Mouse (Mus musculus) neural tube, embryonic 12.5 days (tissue): ENCODE measurements around the gene Wbp1l. TPM values are rescaled to one million over a fixed set of nuclear protein-coding genes. Genes with fewer than 3 reads are reported as not detected.

Experiments used
- ATAC-seq: fragments of 200-750 bp; cut with Nextera tagmentation; 2 replicates; pipeline ENCODE4 v1.8.0; 2017; ENCODE audit warnings: low read depth, mild to moderate bottlenecking, moderate TSS enrichment, moderate library complexity; ENCODE audit not compliant: low FRiP score
- H3K27ac ChIP-seq: fragments of 300-500 bp; sonication (generic); 2 replicates; pipeline ENCODE4 v1.5.1; 2016
- H3K27me3 ChIP-seq: fragments of 300-500 bp; sonication (generic); replicated peaks from 2 replicates; pipeline ENCODE4 v1.6.1; 2016; ENCODE audit warnings: mild to moderate bottlenecking
- H3K36me3 ChIP-seq: fragments of 300-500 bp; sonication (generic); 2 replicates; pipeline ENCODE4 v1.6.1; 2016; ENCODE audit warnings: mild to moderate bottlenecking
- H3K4me1 ChIP-seq: fragments of 300-500 bp; sonication (generic); 2 replicates; pipeline ENCODE4 v1.6.1; 2016
- H3K4me2 ChIP-seq: fragments of 300-500 bp; sonication (generic); replicated peaks from 2 replicates; pipeline ENCODE4 v1.6.1; 2016; ENCODE audit warnings: mild to moderate bottlenecking
- H3K4me3 ChIP-seq: fragments of 300-500 bp; sonication (generic); 2 replicates; pipeline ENCODE4 v1.5.1; 2016
- H3K9ac ChIP-seq: fragments of 300-500 bp; sonication (generic); 2 replicates; pipeline ENCODE4 v1.6.1; 2016; ENCODE audit warnings: mild to moderate bottlenecking
- H3K9me3 ChIP-seq: fragments of 300-500 bp; sonication (generic); 2 replicates; pipeline ENCODE4 v1.6.1; 2016; ENCODE audit warnings: mild to moderate bottlenecking
- WGBS: fragments of 180-500 bp; shearing (Covaris S2); methylation state at CpG from one replicate; pipeline ENCODE4 v1.1.7; 2016; 5-methylcytosine and 5-hydroxymethylcytosine counted together
- polyA plus RNA-seq: library from polyadenylated mRNA; unstranded; fragments of >200 nt; fragmentation: Nextera tagmentation; extraction: Ambion mirVana; gene quantifications from 2 replicates; pipeline ENCODE4 v1.2.1, GENCODE M21; 2016

The Wbp1l gene
- polyA plus RNA-seq, 1 experiment from 2014 or later, result 54.8 TPM

- no peak for ATAC-seq
- no peaks in the 10 kb centered on the region for H3K9me3 ChIP-seq
- H3K27me3 ChIP-seq, result no peaks in the 10 kb centered on the region
- no peak overlapping the region for H3K27ac ChIP-seq
- no peaks in the 10 kb centered on the region for H3K4me1 ChIP-seq
- no peak overlapping the region for H3K4me3 ChIP-seq
- no peak overlapping the region for H3K9ac ChIP-seq
- no peak overlapping the region for H3K4me2 ChIP-seq
- WGBS, result 94% methylated on average over 21 of the region's 21 CpGs
- H3K36me3 ChIP-seq, result peaks cover 55% of the 10 kb centered on the region
These were observed 57.4 kb downstream of the Wbp1l start for GRCm38 (mm10) chr19:46656151-46656840.

GRCm38 (mm10) chr19:46657339-46658020 is 58.6 kb downstream of the Wbp1l start:
- Histone ChIP-seq H3K4me1 (no peaks in the 10 kb centered on the region; the same call in 1 of the 2 replicates), H3K9ac (no peak overlapping the region), H3K4me3 (no peak overlapping the region), H3K27ac (no peak overlapping the region), H3K27me3 (no peaks in the 10 kb centered on the region), H3K9me3 (no peaks in the 10 kb centered on the region), H3K36me3 (peaks cover 47% of the 10 kb centered on the region), H3K4me2 (no peak overlapping the region)
- ATAC-seq, result no peak
- 90% methylated on average over 3 of the region's 3 CpGs for WGBS

GRCm38 (mm10) chr19:46658348-46658747 is 59.5 kb downstream of the Wbp1l start:
- Histone ChIP-seq H3K4me1 (no peaks in the 10 kb centered on the region; the same call in 1 of the 2 replicates), H3K4me3 (no peak overlapping the region), H3K27ac (no peak overlapping the region), H3K27me3 (no peaks in the 10 kb centered on the region), H3K9ac (no peak overlapping the region), H3K36me3 (peaks cover 40% of the 10 kb centered on the region), H3K9me3 (no peaks in the 10 kb centered on the region), H3K4me2 (no peak overlapping the region)
- no peak for ATAC-seq
- 96% methylated on average over 7 of the region's 7 CpGs for WGBS

- Histone ChIP-seq H3K4me3 (no peak overlapping the region), H3K9ac (no peak overlapping the region), H3K27ac (no peak overlapping the region), H3K27me3 (no peaks in the 10 kb centered on the region), H3K4me2 (no peak overlapping the region), H3K36me3 (peaks cover 35% of the 10 kb centered on the region), H3K4me1 (no peaks in the 10 kb centered on the region; the same call in 1 of the 2 replicates), H3K9me3 (no peaks in the 10 kb centered on the region)
- no peak for ATAC-seq
- WGBS, result 88% methylated on average over 9 of the region's 9 CpGs
These were observed 60.0 kb downstream of the Wbp1l start for GRCm38 (mm10) chr19:46658851-46659250.

- Histone ChIP-seq H3K27ac (no peak overlapping the region), H3K4me2 (no peak overlapping the region), H3K9me3 (no peaks in the 10 kb centered on the region), H3K4me3 (no peak overlapping the region), H3K36me3 (peaks cover 8% of the 10 kb centered on the region), H3K9ac (no peak overlapping the region), H3K27me3 (no peaks in the 10 kb centered on the region), H3K4me1 (no peaks in the 10 kb centered on the region; the same call in 1 of the 2 replicates)
- 52% methylated on average over 4 of the region's 4 CpGs for WGBS
- no peak for ATAC-seq
These were observed 62.6 kb downstream of the Wbp1l start for GRCm38 (mm10) chr19:46661511-46661910.

- Histone ChIP-seq H3K4me3 (no peak overlapping the region), H3K9ac (no peak overlapping the region), H3K9me3 (no peaks in the 10 kb centered on the region), H3K4me1 (no peaks in the 10 kb centered on the region; the same call in 1 of the 2 replicates), H3K27ac (no peak overlapping the region), H3K36me3 (peaks cover 1% of the 10 kb centered on the region), H3K4me2 (no peak overlapping the region), H3K27me3 (no peaks in the 10 kb centered on the region)
- no peak for ATAC-seq
- WGBS, result 88% methylated on average over 8 of the region's 8 CpGs
These were observed 63.3 kb downstream of the Wbp1l start for GRCm38 (mm10) chr19:46662214-46662613.

GRCm38 (mm10) chr19:46662784-46663183 is 63.9 kb downstream of the Wbp1l start:
- H3K27ac ChIP-seq, result no peak overlapping the region
- no peak for ATAC-seq
- no peak overlapping the region for H3K4me3 ChIP-seq
- no peak overlapping the region for H3K9ac ChIP-seq
- H3K4me2 ChIP-seq, result no peak overlapping the region
- no peaks in the 10 kb centered on the region for H3K27me3 ChIP-seq
- no peaks in the 10 kb centered on the region for H3K36me3 ChIP-seq
- no peaks in the 10 kb centered on the region; the same call in 1 of the 2 replicates for H3K4me1 ChIP-seq
- WGBS, result 85% methylated on average over 6 of the region's 6 CpGs
- no peaks in the 10 kb centered on the region for H3K9me3 ChIP-seq

- ATAC-seq, result no peak
These were observed 66.6 kb downstream of the Wbp1l start for GRCm38 (mm10) chr19:46665474-46665873.

GRCm38 (mm10) chr19:46667300-46667699 is 68.4 kb downstream of the Wbp1l start:
- ATAC-seq, result no peak
- no peaks in the 10 kb centered on the region for H3K4me1 ChIP-seq
- WGBS, result 68% methylated on average over 11 of the region's 11 CpGs

More at GRCm38 (mm10) chr19:46665474-46665873, 66.6 kb downstream of the Wbp1l start:
- H3K36me3 ChIP-seq, result no peaks in the 10 kb centered on the region
- no peak overlapping the region for H3K27ac ChIP-seq
- no peak overlapping the region for H3K9ac ChIP-seq
- H3K9me3 ChIP-seq, result no peaks in the 10 kb centered on the region
- WGBS, result 65% methylated on average over 7 of the region's 7 CpGs
- no peak overlapping the region for H3K4me2 ChIP-seq
- H3K4me3 ChIP-seq, result no peak overlapping the region
- no peaks in the 10 kb centered on the region; the same call in 1 of the 2 replicates for H3K4me1 ChIP-seq
- H3K27me3 ChIP-seq, result no peaks in the 10 kb centered on the region

GRCm38 (mm10) chr19:46668263-46668662 is 69.4 kb downstream of the Wbp1l start:
- Histone ChIP-seq H3K27ac (no peak overlapping the region), H3K27me3 (no peaks in the 10 kb centered on the region; the same call in 1 of the 2 replicates), H3K9me3 (no peaks in the 10 kb centered on the region), H3K4me2 (no peak overlapping the region), H3K4me1 (no peaks in the 10 kb centered on the region), H3K9ac (no peak overlapping the region), H3K36me3 (no peaks in the 10 kb centered on the region), H3K4me3 (no peak overlapping the region)
- no peak for ATAC-seq
- WGBS, result 91% methylated on average over 10 of the region's 10 CpGs

More at GRCm38 (mm10) chr19:46667300-46667699, 68.4 kb downstream of the Wbp1l start:
- Histone ChIP-seq H3K4me3 (no peak overlapping the region), H3K36me3 (no peaks in the 10 kb centered on the region), H3K27me3 (no peaks in the 10 kb centered on the region; the same call in 1 of the 2 replicates), H3K4me2 (no peak overlapping the region), H3K9ac (no peak overlapping the region), H3K9me3 (no peaks in the 10 kb centered on the region), H3K27ac (no peak overlapping the region)

- no peak overlapping the region for H3K9ac ChIP-seq
- H3K27ac ChIP-seq, result no peak overlapping the region
- H3K36me3 ChIP-seq, result no peaks in the 10 kb centered on the region
- ATAC-seq, result no peak
- H3K27me3 ChIP-seq, result no peaks in the 10 kb centered on the region; the same call in 1 of the 2 replicates
- H3K4me1 ChIP-seq, result no peaks in the 10 kb centered on the region
- no peak overlapping the region for H3K4me3 ChIP-seq
- H3K9me3 ChIP-seq, result no peaks in the 10 kb centered on the region
- 91% methylated on average over 5 of the region's 5 CpGs for WGBS
- H3K4me2 ChIP-seq, result no peak overlapping the region
These were observed 70.9 kb downstream of the Wbp1l start for GRCm38 (mm10) chr19:46669802-46670201.

GRCm38 (mm10) chr19:46670691-46671090 is 71.8 kb downstream of the Wbp1l start:
- Histone ChIP-seq H3K4me3 (no peak overlapping the region), H3K27me3 (no peaks in the 10 kb centered on the region; the same call in 1 of the 2 replicates), H3K27ac (no peak overlapping the region), H3K4me2 (no peak overlapping the region), H3K9ac (no peak overlapping the region), H3K9me3 (no peaks in the 10 kb centered on the region), H3K36me3 (no peaks in the 10 kb centered on the region), H3K4me1 (no peaks in the 10 kb centered on the region)
- ATAC-seq, result no peak
- 34% methylated on average over 13 of the region's 13 CpGs for WGBS
